Mouse (Mus musculus) retina, embryonic 14.5 days (tissue): ENCODE results near the gene Trip10.

Experiments used
- DNase-seq: peaks from one replicate; pipeline ENCODE4 v3.0.0-alpha.2; 2015; ENCODE audit warnings: low spot score

Trip10 gene

GRCm38 (mm10) chr17:57292302-57292701, 43.0 kb downstream of the Trip10 start:
- no peak for DNase-seq

GRCm38 (mm10) chr17:57292968-57293367, 43.7 kb downstream of the Trip10 start:
- no peak for DNase-seq

GRCm38 (mm10) chr17:57295935-57296334, 46.7 kb downstream of the Trip10 start:
- no peak for DNase-seq

- DNase-seq, result no peak
Observed at GRCm38 (mm10) chr17:57297040-57297439, 47.8 kb downstream of the Trip10 start.

GRCm38 (mm10) chr17:57305593-57305992, 56.3 kb downstream of the Trip10 start:
- DNase-seq, result no peak

- DNase-seq, result no peak
Observed at GRCm38 (mm10) chr17:57307074-57307473, 57.8 kb downstream of the Trip10 start.

- no peak for DNase-seq
Observed at GRCm38 (mm10) chr17:57311801-57312200, 62.5 kb downstream of the Trip10 start.
